Comparison of ENCODE assay signal across 16 mouse cellular contexts in genomic region chr19:32111866-32112790, GRCm38 (mm10). TPM values are rescaled to one million over a fixed set of nuclear protein-coding genes. Genes with fewer than 3 reads are reported as not detected.
A peak's percentile ranks its signal among the peaks of the same experiment; 100 is the strongest.
DNase-seq lines count a peak whose midpoint lies in the region; ATAC-seq and TF ChIP-seq lines count a peak whose summit lies in the region.
"Had no signal": no experiment of that assay in that cellular context is flagged by ENCODE, and none has a peak within 500 bp of the region (broad histone marks: within the 10 kb centered on the region; RNA-seq: fewer than 3 reads in every experiment).

No protein-coding gene starts in this region.

- H3K9ac ChIP-seq in midbrain, embryonic 11.5 days (ENCODE audit: low read length): no peak overlapping the region
- no peak overlapping the region for H3K9ac ChIP-seq in midbrain, postnatal 0 days (replicated peaks; ENCODE audit: low read length, poor library complexity, severe bottlenecking)
- H3K9ac ChIP-seq: limb, embryonic 15.5 days; lung, embryonic 15.5 days had no signal

- H3K36me3 ChIP-seq in midbrain, embryonic 11.5 days (ENCODE audit: control insufficient read depth, insufficient read depth, low read length): no peaks in the 10 kb centered on the region
- no peaks in the 10 kb centered on the region for H3K36me3 ChIP-seq in midbrain, postnatal 0 days (ENCODE audit: insufficient read depth, low read length)
- no peaks in the 10 kb centered on the region for H3K36me3 ChIP-seq in splenic B cell, adult 2 months (ENCODE audit: control insufficient read depth, insufficient read depth, low read length, poor library complexity, severe bottlenecking)
- H3K36me3 ChIP-seq: G1E; limb, embryonic 15.5 days; lung, embryonic 15.5 days had no signal

- ATAC-seq in midbrain, embryonic 11.5 days (ENCODE audit: low FRiP score): no peak
- ATAC-seq in midbrain, postnatal 0 days (ENCODE audit: low FRiP score): no peak
- ATAC-seq in erythroid progenitor cell, adult 5-6 weeks (replicated peaks; ENCODE audit: low FRiP score, poor library complexity, severe bottlenecking): no peak

- intact Hi-C loops in gastrocnemius, adult 2 months (cut with DNase I): loop anchor here (10.0 kb wide), 1 partner anchor 373 kb away; the partner anchor contains the start of gene Minpp1

- H3K9me3 ChIP-seq in midbrain, embryonic 11.5 days (ENCODE audit: control insufficient read depth, low read length): no peaks in the 10 kb centered on the region
- H3K9me3 ChIP-seq in midbrain, postnatal 0 days (ENCODE audit: low read length): no peaks in the 10 kb centered on the region
- H3K9me3 ChIP-seq: G1E; limb, embryonic 15.5 days; lung, embryonic 15.5 days had no signal

- H3K4me1 ChIP-seq in midbrain, embryonic 11.5 days (ENCODE audit: control insufficient read depth, insufficient read depth, low read length): no peaks in the 10 kb centered on the region
- no peaks in the 10 kb centered on the region for H3K4me1 ChIP-seq in midbrain, postnatal 0 days (ENCODE audit: insufficient read depth, low read length)
- H3K4me1 ChIP-seq: limb, embryonic 15.5 days had no signal

- 88% methylated on average over 8 of the region's 8 CpGs for WGBS in midbrain, embryonic 11.5 days
- 91% methylated on average over 8 of the region's 8 CpGs for WGBS in midbrain, postnatal 0 days

- no peaks in the 10 kb centered on the region for H3K27me3 ChIP-seq in midbrain, embryonic 11.5 days (ENCODE audit: control insufficient read depth, insufficient read depth, low read length)
- no peaks in the 10 kb centered on the region for H3K27me3 ChIP-seq in midbrain, postnatal 0 days (ENCODE audit: insufficient read depth, low read length)
- no peaks in the 10 kb centered on the region for H3K27me3 ChIP-seq in splenic B cell, adult 2 months (ENCODE audit: control insufficient read depth, insufficient read depth, low read length, poor library complexity, severe bottlenecking)
- H3K27me3 ChIP-seq: limb, embryonic 15.5 days; lung, embryonic 15.5 days had no signal

- DNase-seq in gastrocnemius, adult 2 months: no peak
- DNase-seq in gastrocnemius, adult 18-20 months (ENCODE audit: low spot score): no peak
- DNase-seq in midbrain, embryonic 11.5 days (ENCODE audit: low spot score, missing footprints): peak; percentile 78
- no peak for DNase-seq in midbrain, postnatal 0 days (ENCODE audit: low spot score)
- DNase-seq in c-Kit-positive CD71-negative TER-119-negative erythroid progenitor cells, embryonic 14.5 days (ENCODE audit: low read depth): peak; percentile 34
- DNase-seq in splenic B cell, adult 2 months (ENCODE audit: low read depth, low spot score): peak; percentile 58
- DNase-seq in natural killer cell, adult 2 months (ENCODE audit: low spot score in 2 of 2): no peak
- DNase-seq: adrenal gland, postnatal 14 days; cerebellum, postnatal 14 days; gastrocnemius, postnatal 25 days; thymus, postnatal 25 days had no signal

- no peak for TF ChIP-seq CTCF in gastrocnemius, adult 2 months (IDR thresholded peaks at IDR 0.05)
- TF ChIP-seq CTCF in midbrain, postnatal 0 days (IDR thresholded peaks at IDR 0.05): no peak

- H3K4me3 ChIP-seq in gastrocnemius, adult 2 months: peak overlapping the region; percentile 11; the same call in 1 of the 2 replicates
- no peak overlapping the region for H3K4me3 ChIP-seq in midbrain, embryonic 11.5 days (ENCODE audit: low read depth, low read length)
- H3K4me3 ChIP-seq in midbrain, postnatal 0 days (ENCODE audit: low read depth, low read length): no peak overlapping the region
- H3K4me3 ChIP-seq: limb, embryonic 15.5 days; lung, embryonic 15.5 days had no signal

- no peak overlapping the region for H3K4me2 ChIP-seq in midbrain, embryonic 11.5 days
- no peak overlapping the region for H3K4me2 ChIP-seq in midbrain, postnatal 0 days (ENCODE audit: low read depth, low read length, poor library complexity, severe bottlenecking)
- H3K4me2 ChIP-seq: heart, embryonic 11.5 days; limb, embryonic 15.5 days; lung, embryonic 15.5 days had no signal

- no peak overlapping the region for H3K27ac ChIP-seq in gastrocnemius, adult 2 months
- H3K27ac ChIP-seq in midbrain, embryonic 11.5 days (ENCODE audit: low read depth, low read length): no peak overlapping the region
- H3K27ac ChIP-seq in midbrain, postnatal 0 days (ENCODE audit: low read depth, low read length): no peak overlapping the region
- H3K27ac ChIP-seq: limb, embryonic 15.5 days; lung, embryonic 15.5 days had no signal

RNA-seq across cellular contexts. Expression of gene Asah2, which starts 4.1 kb away (rescaled TPM):
- 1 to 10 TPM; 4.3 to 5.4 TPM for total RNA-seq in gastrocnemius, adult 2 months (2021)
- 1 to 10 TPM; 5.9 to 7.4 TPM for total RNA-seq in gastrocnemius, adult 18-20 months (2021)
- polyA plus RNA-seq in midbrain, embryonic 11.5 days (2014; fragmentation: Nextera tagmentation; extraction: Ambion mirVana): 0.33 and 0.53 TPM in 2 replicates
- 3.4 and 3.9 TPM in 2 replicates for total RNA-seq in midbrain, postnatal 0 days (2014; rRNA removed)
- 0.49 and 0.58 TPM in 2 replicates for polyA plus RNA-seq in midbrain, postnatal 0 days (2015; fragmentation: Nextera tagmentation; extraction: Ambion mirVana)
- 0.72 and 4.2 TPM in 2 replicates for total RNA-seq in erythroid progenitor cell, adult 5-6 weeks (2015; ENCODE audit: low replicate concordance)
- 0.77 and 4.8 TPM in 2 replicates for total RNA-seq in erythroid progenitor cell, adult 5-6 weeks (2017; ENCODE audit: low replicate concordance)

Comparison
In these comparisons a context has a peak if more than half of its experiments do, and no peak if none do; other contexts are left out.
1. DNase-seq: peak in midbrain, embryonic 11.5 days (single experiment), c-Kit-positive CD71-negative TER-119-negative erythroid progenitor cells, embryonic 14.5 days (single experiment) and splenic B cell, adult 2 months (single experiment); none in gastrocnemius, adult 2 months (single experiment), gastrocnemius, adult 18-20 months (single experiment), midbrain, postnatal 0 days (single experiment) and natural killer cell, adult 2 months (0 of 2).